Mouse (Mus musculus) inflammation-experienced regulatory T-cells (primary cell): ENCODE measurements around the gene Ccdc66. TPM values are rescaled to one million over a fixed set of nuclear protein-coding genes. Genes with fewer than 3 reads are reported as not detected.

Experiments
- polyA plus RNA-seq, 2 experiments: library from polyadenylated mRNA; unstranded; fragments of 100-300 nt; shearing (Covaris generic); gene quantifications; one replicate each; pipeline ENCODE4 v1.2.1; 2017

The Ccdc66 gene
- polyA plus RNA-seq, result 10 to 100 TPM; 15.4 to 17.9 TPM

GRCm38 (mm10) chr14:27507894-27508643, at the start of gene Ccdc66:
Gene Ccdc66 (minus strand): TSS chr14:27508460.

Other genes starting within 250 kb of the Ccdc66 start
- gene Fam208a, start 79.6 kb downstream of the Ccdc66 start, polyA plus RNA-seq, result 10 to 100 TPM; 28.2 to 35.0 TPM
- gene Erc2, start 114.0 kb upstream of the Ccdc66 start, polyA plus RNA-seq, result 1 to 10 TPM in 1 of 2 experiments, under 1 TPM in 1; 0.51 to 1.4 TPM